Mouse (Mus musculus): ENCODE measurements around the gene Rwdd3. TPM values are rescaled to one million over a fixed set of nuclear protein-coding genes. Genes with fewer than 3 reads are reported as not detected.
A peak's percentile ranks its signal among the peaks of the same experiment; 100 is the strongest.

Gene Rwdd3
- polyA plus RNA-seq, 1 experiment from 2014 or later: 3.9 TPM

- no peaks in the 10 kb centered on the region for H3K9me3 ChIP-seq (ENCODE audit: control insufficient read depth, low read length)
- WGBS: 70% methylated on average over 5 of the region's 5 CpGs
- no peaks in the 10 kb centered on the region for H3K27me3 ChIP-seq (ENCODE audit: control insufficient read depth, insufficient read depth, low read length)
- no peak overlapping the region for H3K4me3 ChIP-seq (ENCODE audit: low read depth, low read length)
- no peak overlapping the region for H3K4me2 ChIP-seq
- H3K9ac ChIP-seq (ENCODE audit: low read length): no peak overlapping the region
- peak; percentile 9 for ATAC-seq (ENCODE audit: low FRiP score)
- DNase-seq (ENCODE audit: low spot score, missing footprints): peak; percentile 81
- no peaks in the 10 kb centered on the region for H3K36me3 ChIP-seq (ENCODE audit: control insufficient read depth, insufficient read depth, low read length)
- no peaks in the 10 kb centered on the region for H3K4me1 ChIP-seq (ENCODE audit: control insufficient read depth, insufficient read depth, low read length)
- no peak overlapping the region for H3K27ac ChIP-seq (ENCODE audit: low read depth, low read length)
Measured at GRCm38 (mm10) chr3:121105408-121105708, 66.1 kb downstream of the Rwdd3 start.

Other genes starting within 250 kb of the Rwdd3 start
- 1.2 and 1.5 TPM in 2 replicates for gene Tmem56, start 111.4 kb upstream of the Rwdd3 start, polyA plus RNA-seq (2014; fragmentation: Nextera tagmentation; extraction: Ambion mirVana)
- 37.6 and 38.0 TPM in 2 replicates for gene Alg14, start 120.1 kb upstream of the Rwdd3 start, polyA plus RNA-seq (2014; fragmentation: Nextera tagmentation; extraction: Ambion mirVana)